Mouse (Mus musculus) heart, embryonic 11.5 days (tissue): Measurements from ENCODE around the gene Pmel. TPM values are rescaled to one million over a fixed set of nuclear protein-coding genes. Genes with fewer than 3 reads are reported as not detected.
"Not testable (repeated sequence)": the region's sequence is repeated elsewhere in the genome, so short reads cannot be mapped to it uniquely, and the experiment has no call there.

ENCODE experiments used
- ATAC-seq: fragments of 200-750 bp; cut with Nextera tagmentation; replicated peaks from 2 replicates; pipeline ENCODE4 v1.8.0; 2017; ENCODE audit warnings: moderate library complexity; ENCODE audit not compliant: insufficient number of reproducible peaks, low FRiP score, low TSS enrichment
- H3K27ac ChIP-seq: fragments of 300-500 bp; sonication (generic); 2 replicates; pipeline ENCODE4 v1.5.1; 2014; ENCODE audit warnings: mild to moderate bottlenecking, low read depth, low read length
- H3K27me3 ChIP-seq: fragments of 300-500 bp; sonication (generic); 2 replicates; pipeline ENCODE4 v1.6.1; 2014; ENCODE audit warnings: mild to moderate bottlenecking, low read length, mixed read lengths; ENCODE audit not compliant: control insufficient read depth, insufficient read depth
- H3K36me3 ChIP-seq: fragments of 300-500 bp; sonication (generic); 2 replicates; pipeline ENCODE4 v1.6.1; 2014; ENCODE audit warnings: mild to moderate bottlenecking, low read length, moderate library complexity, mixed read lengths; ENCODE audit not compliant: control insufficient read depth, insufficient read depth
- H3K4me1 ChIP-seq: fragments of 300-500 bp; sonication (generic); 2 replicates; pipeline ENCODE4 v1.6.1; 2014; ENCODE audit warnings: low read length; ENCODE audit not compliant: control insufficient read depth, insufficient read depth
- H3K4me2 ChIP-seq: fragments of 300-500 bp; sonication (generic); 2 replicates; pipeline ENCODE4 v1.6.1; 2014; ENCODE audit warnings: mild to moderate bottlenecking, moderate library complexity
- H3K4me3 ChIP-seq: fragments of 300-500 bp; sonication (generic); 2 replicates; pipeline ENCODE4 v1.5.1; 2014; ENCODE audit warnings: low read depth, low read length
- H3K9ac ChIP-seq: fragments of 300-500 bp; sonication (generic); 2 replicates; pipeline ENCODE4 v1.6.1; 2014; ENCODE audit warnings: mild to moderate bottlenecking, low read depth, low read length, moderate library complexity
- H3K9me3 ChIP-seq: fragments of 300-500 bp; sonication (generic); replicated peaks from 2 replicates; pipeline ENCODE4 v1.6.1; 2016; ENCODE audit warnings: low read length; ENCODE audit not compliant: control insufficient read depth
- WGBS: fragments of 180-500 bp; shearing (Covaris S2); extraction: QIAGEN DNeasy Blood & Tissue Kit; methylation state at CpG from one replicate; pipeline ENCODE4 v1.1.7; 2014; ENCODE audit not compliant: insufficient replicate concordance; 5-methylcytosine and 5-hydroxymethylcytosine counted together
- polyA plus RNA-seq: library from polyadenylated mRNA; unstranded; fragments of >200 nt; fragmentation: Nextera tagmentation; extraction: Ambion mirVana; gene quantifications from 2 replicates; pipeline ENCODE4 v1.2.1, GENCODE M21; 2014

The Pmel gene
- polyA plus RNA-seq, 1 experiment from 2014 or later: 1.5 TPM

DNA sequence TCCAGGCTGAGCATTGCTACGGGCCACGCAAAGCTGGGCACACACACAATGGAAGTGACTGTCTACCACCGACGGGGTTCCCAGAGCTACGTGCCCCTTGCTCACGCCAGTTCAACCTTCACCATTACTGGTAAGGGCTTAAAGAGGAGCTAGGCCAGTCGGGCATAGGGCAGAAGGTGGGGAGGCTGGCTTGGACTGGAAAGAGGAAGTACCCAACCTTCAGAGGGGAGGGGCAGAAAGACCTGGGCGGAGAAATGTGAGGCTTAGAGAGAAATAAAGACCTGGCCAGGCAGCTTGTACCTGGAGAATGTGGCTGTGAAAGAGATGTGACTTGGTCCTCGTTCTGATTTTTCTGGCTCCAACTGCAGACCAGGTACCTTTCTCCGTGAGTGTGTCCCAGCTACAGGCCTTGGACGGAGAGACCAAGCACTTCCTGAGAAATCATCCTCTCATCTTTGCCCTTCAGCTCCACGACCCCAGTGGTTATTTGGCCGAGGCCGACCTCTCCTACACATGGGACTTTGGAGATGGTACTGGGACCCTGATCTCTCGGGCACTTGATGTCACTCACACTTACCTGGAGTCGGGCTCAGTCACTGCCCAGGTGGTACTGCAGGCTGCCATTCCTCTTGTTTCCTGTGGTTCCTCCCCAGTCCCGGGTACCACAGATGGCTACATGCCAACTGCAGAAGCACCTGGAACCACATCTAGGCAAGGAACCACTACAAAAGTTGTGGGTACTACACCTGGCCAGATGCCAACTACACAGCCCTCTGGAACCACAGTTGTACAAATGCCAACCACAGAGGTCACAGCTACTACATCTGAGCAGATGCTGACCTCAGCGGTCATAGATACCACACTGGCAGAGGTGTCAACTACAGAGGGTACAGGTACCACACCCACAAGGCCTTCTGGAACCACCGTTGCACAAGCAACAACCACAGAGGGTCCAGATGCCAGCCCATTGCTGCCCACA, 11.9 kb downstream of the Pmel start:
- Histone ChIP-seq H3K9me3 (no peaks in the 10 kb centered on the region), H3K27me3 (no peaks in the 10 kb centered on the region), H3K4me1 (no peaks in the 10 kb centered on the region), H3K9ac (no peak overlapping the region), H3K36me3 (no peaks in the 10 kb centered on the region), H3K4me2 (no peak overlapping the region), H3K27ac (no peak overlapping the region), H3K4me3 (no peak overlapping the region)
- WGBS: 78% methylated on average over 19 of the region's 19 CpGs
- no peak; the same call in 1 of the 2 replicates for ATAC-seq

GRCm38 (mm10) chr10:128725466-128725865, 21.5 kb downstream of the Pmel start:
- not testable (repeated sequence) for H3K4me3 ChIP-seq, H3K36me3 ChIP-seq, H3K27ac ChIP-seq, H3K9me3 ChIP-seq, H3K27me3 ChIP-seq, ATAC-seq, H3K9ac ChIP-seq, H3K4me2 ChIP-seq, H3K4me1 ChIP-seq
- WGBS: 68% methylated on average over 3 of the region's 4 CpGs

DNA sequence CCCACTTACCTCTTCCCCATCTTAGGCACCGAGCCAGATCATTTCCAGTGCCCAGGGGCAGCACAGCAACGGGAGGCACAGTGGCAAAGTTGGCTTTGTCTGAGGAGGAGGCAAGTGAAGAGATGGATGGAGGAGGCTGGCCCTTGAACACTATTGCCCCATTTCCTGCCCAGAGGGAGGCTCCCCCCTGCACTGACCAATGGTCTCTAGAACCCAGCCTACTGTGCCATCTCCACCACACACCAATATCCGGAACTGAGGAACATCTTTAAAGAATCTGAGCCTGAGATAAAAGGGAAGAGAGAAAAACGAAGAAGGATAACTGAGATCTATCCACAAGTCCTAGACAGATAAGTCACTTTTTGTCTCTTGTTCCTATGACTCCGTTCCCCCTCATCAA, 24.1 kb downstream of the Pmel start:
- no peak overlapping the region for H3K9ac ChIP-seq
- H3K4me1 ChIP-seq: no peaks in the 10 kb centered on the region
- no peaks in the 10 kb centered on the region for H3K9me3 ChIP-seq
- 74% methylated on average over 5 of the region's 5 CpGs for WGBS
- H3K4me3 ChIP-seq: no peak overlapping the region
- H3K36me3 ChIP-seq: no peaks in the 10 kb centered on the region
- H3K27ac ChIP-seq: no peak overlapping the region
- no peaks in the 10 kb centered on the region for H3K27me3 ChIP-seq
- no peak overlapping the region for H3K4me2 ChIP-seq
- no peak for ATAC-seq

- H3K4me1 ChIP-seq: no peaks in the 10 kb centered on the region
- 0 out of 2 replicates have a peak overlapping the region, but pooled peaks have one; percentile 23 for H3K4me2 ChIP-seq
- no peak overlapping the region for H3K4me3 ChIP-seq
- no peak overlapping the region for H3K9ac ChIP-seq
- WGBS: 20% methylated on average over 10 of the region's 10 CpGs
- no peaks in the 10 kb centered on the region for H3K9me3 ChIP-seq
- no peak overlapping the region for H3K27ac ChIP-seq
- H3K27me3 ChIP-seq: no peaks in the 10 kb centered on the region
- no peaks in the 10 kb centered on the region for H3K36me3 ChIP-seq
- ATAC-seq: no peak
Observed at GRCm38 (mm10) chr10:128731002-128731433, 27.0 kb downstream of the Pmel start.

- Histone ChIP-seq H3K27me3 (no peaks in the 10 kb centered on the region), H3K4me3 (no peak overlapping the region), H3K9ac (no peak overlapping the region), H3K4me2 (no peak overlapping the region), H3K9me3 (no peaks in the 10 kb centered on the region), H3K27ac (no peak overlapping the region), H3K4me1 (no peaks in the 10 kb centered on the region), H3K36me3 (no peaks in the 10 kb centered on the region)
- no peak for ATAC-seq
Observed at GRCm38 (mm10) chr10:128731992-128732391, 28.0 kb downstream of the Pmel start.

DNA sequence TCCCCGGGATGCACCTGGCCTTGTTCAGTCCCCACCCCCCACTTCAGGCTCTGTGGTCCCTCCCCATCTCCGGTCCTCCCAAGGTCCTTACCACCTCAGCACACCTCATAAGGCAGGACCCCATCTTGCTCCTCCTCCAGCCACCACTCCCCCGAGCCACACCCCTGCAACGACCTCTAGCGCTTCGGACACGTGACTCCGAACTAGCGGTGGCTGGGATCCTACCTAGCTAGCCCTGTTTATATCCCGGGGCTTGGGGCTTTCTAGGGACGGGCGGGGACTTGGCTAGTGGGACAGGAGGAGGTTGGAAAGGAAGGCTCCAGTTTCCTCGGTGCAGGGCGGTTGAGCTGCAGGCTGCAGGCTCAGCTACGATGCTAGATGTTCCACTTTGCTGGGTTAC, 33.4 kb downstream of the Pmel start:
- H3K9ac ChIP-seq: peak overlapping the region; percentile 29; the same call in 1 of the 2 replicates
- 3% methylated on average over 15 of the region's 15 CpGs for WGBS
- peak overlapping the region; percentile 22; the same call in 1 of the 2 replicates for H3K4me3 ChIP-seq

DNA sequence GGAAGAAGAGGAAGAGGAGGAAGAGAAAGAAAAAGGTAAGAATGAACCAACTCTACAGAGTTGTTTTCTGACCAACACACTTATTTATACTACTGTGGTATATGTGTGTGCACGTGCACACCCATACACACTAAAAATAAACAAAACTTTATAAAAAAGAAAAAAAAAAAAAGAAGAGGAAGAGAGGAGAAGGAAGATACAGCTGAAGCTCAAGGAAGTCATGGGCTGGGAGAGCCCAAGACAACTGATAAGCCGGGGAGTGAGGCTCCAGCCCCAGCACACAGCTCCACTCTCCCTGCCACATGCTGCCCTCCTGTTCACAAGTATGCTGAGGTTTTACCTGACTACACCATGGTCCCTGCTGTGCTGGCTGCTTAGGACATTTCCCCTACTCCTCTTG, 36.3 kb downstream of the Pmel start:
- H3K4me3 ChIP-seq: no peak overlapping the region
- peaks cover 17% of the 10 kb centered on the region for H3K4me1 ChIP-seq
- no peak overlapping the region for H3K27ac ChIP-seq
- H3K4me2 ChIP-seq: no peak overlapping the region
- 42% methylated on average over 2 of the region's 2 CpGs for WGBS
- no peaks in the 10 kb centered on the region for H3K9me3 ChIP-seq
- no peak for ATAC-seq
- peaks cover 5% of the 10 kb centered on the region; the same call in 1 of the 2 replicates for H3K27me3 ChIP-seq
- H3K36me3 ChIP-seq: no peaks in the 10 kb centered on the region
- H3K9ac ChIP-seq: no peak overlapping the region

More for the DNA sequence above, 33.4 kb downstream of the Pmel start:
- H3K4me1 ChIP-seq: peaks cover 4% of the 10 kb centered on the region; the same call in 1 of the 2 replicates
- H3K4me2 ChIP-seq: peak overlapping the region; percentile 59
- no peak overlapping the region for H3K27ac ChIP-seq
- no peaks in the 10 kb centered on the region for H3K9me3 ChIP-seq
- H3K27me3 ChIP-seq: peaks cover 1% of the 10 kb centered on the region; the same call in 1 of the 2 replicates
- 0 out of 2 replicates have a peak, but pooled peaks have one; percentile 49 for ATAC-seq
- no peaks in the 10 kb centered on the region for H3K36me3 ChIP-seq

DNA sequence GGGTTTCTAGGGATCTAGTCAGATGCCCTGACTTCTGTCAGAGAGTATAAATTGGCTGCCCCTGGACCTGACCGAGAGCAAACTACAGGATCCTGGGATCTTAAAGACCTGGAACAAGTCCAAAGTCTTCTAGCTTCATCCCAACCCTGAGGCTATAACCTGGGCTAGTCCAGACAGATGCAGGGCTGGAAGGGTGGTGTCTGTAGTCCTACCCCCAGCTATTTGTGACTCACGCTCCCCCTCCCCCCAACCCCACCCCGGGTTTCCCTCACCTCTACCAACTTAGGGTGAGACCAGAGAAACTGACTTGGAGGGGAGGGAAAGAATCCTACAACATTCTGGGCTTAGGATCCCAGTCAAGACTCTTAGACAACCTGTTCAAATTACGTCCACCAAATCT, 38.6 kb downstream of the Pmel start:
- 32% methylated on average over 4 of the region's 4 CpGs for WGBS

More for the DNA sequence above, 38.6 kb downstream of the Pmel start:
- Histone ChIP-seq H3K4me2 (peak overlapping the region; percentile 90), H3K4me1 (peaks cover 14% of the 10 kb centered on the region), H3K36me3 (no peaks in the 10 kb centered on the region), H3K9ac (no peak overlapping the region), H3K4me3 (no peak overlapping the region), H3K27ac (no peak overlapping the region), H3K9me3 (no peaks in the 10 kb centered on the region), H3K27me3 (peaks cover 5% of the 10 kb centered on the region; the same call in 1 of the 2 replicates)
- no peak for ATAC-seq
